Mouse (Mus musculus): ENCODE measurements at regions not wholly inside any gene's neighbourhood (a gene's known extent, or its start where the extent isn't known, plus 50 kb on each side); places are given as distances from the start of the nearest gene placed in this dataset.

DNA sequence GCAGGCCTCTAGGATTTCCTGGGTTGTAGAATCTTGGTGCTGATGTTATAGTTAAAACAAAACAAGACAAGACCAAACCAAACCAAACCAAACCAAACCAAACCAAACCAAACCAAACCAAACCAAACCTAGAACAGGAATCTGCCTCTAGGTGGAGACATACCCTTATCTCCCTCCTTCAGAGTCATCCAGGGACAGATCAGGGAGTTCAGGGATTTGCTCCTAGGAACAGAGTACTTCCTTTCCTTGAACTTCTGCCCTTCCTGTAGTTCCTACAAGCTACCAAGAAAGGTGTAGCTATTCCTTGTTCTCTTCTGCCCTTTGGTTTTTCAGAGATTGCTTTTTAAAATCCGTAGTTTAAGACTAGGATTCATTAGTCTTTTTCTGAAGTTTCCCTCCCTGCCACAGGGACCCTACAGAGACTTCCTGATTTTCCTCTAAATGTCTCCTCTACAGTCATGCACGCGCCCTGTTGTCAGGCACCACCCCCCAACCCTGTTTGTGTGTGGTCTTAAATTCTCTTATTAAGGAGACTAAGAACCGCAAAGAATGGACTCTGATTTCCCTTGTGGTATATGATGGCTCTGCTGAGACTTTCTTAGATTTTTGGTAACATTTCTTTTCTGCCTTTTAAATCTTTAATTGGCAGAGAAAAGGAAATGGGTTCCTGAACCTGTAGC is 205.8 kb upstream of the Nsun6 start:
- TF ChIP-seq MAFK (IDR thresholded peaks at IDR 0.05; ENCODE audit: insufficient read depth, low read depth, low read length) (no peak), HCFC1 (IDR thresholded peaks at IDR 0.05; ENCODE audit: borderline replicate concordance, insufficient read depth, low read length) (no peak)

Measured in ES-E14 (cell line).